Mouse (Mus musculus): ENCODE data around the gene Vti1b. TPM values are rescaled to one million over a fixed set of nuclear protein-coding genes. Genes with fewer than 3 reads are reported as not detected.
A peak's percentile ranks its signal among the peaks of the same experiment; 100 is the strongest.
"Not testable (repeated sequence)": the region's sequence is repeated elsewhere in the genome, so short reads cannot be mapped to it uniquely, and the experiment has no call there.

Gene Vti1b
- polyA plus RNA-seq, 1 experiment, result 21.7 TPM

GRCm38 (mm10) chr12:79192193-79192592 lies 19.7 kb upstream of the Vti1b start, which contains the start of gene Rdh11:
Gene Rdh11, minus strand, starts transcription at chr12:79192293.
- no peaks in the 10 kb centered on the region for H3K27me3 ChIP-seq (ENCODE audit: control insufficient read depth, insufficient read depth, low read length)
- H3K4me3 ChIP-seq (ENCODE audit: control insufficient read depth, low read depth, low read length), result peak within 1 kb of the TSS; percentile 98
- no peak for TF ChIP-seq CTCF (IDR thresholded peaks at IDR 0.05; ENCODE audit: control insufficient read depth, insufficient read depth, insufficient replicate concordance, low read depth, low read length)
- no peak for TF ChIP-seq POLR2A (IDR thresholded peaks at IDR 0.05; ENCODE audit: control insufficient read depth, low read depth, low read length)
- peak within 1 kb of the TSS; percentile 91 for H3K27ac ChIP-seq (ENCODE audit: control insufficient read depth, insufficient read depth, low read depth, low read length)
- peaks cover 2% of the 10 kb centered on the region; the same call in 1 of the 2 replicates for H3K4me1 ChIP-seq (ENCODE audit: control insufficient read depth, insufficient read depth, low read length)
- peaks cover 5% of the 10 kb centered on the region for H3K36me3 ChIP-seq (ENCODE audit: control insufficient read depth, insufficient read depth, low read length)

- Histone ChIP-seq H3K27ac (ENCODE audit: control insufficient read depth, insufficient read depth, low read depth, low read length) (peak overlapping the region; percentile 91), H3K4me3 (ENCODE audit: control insufficient read depth, low read depth, low read length) (peak overlapping the region; percentile 98), H3K27me3 (ENCODE audit: control insufficient read depth, insufficient read depth, low read length) (no peaks in the 10 kb centered on the region), H3K36me3 (ENCODE audit: control insufficient read depth, insufficient read depth, low read length) (peaks cover 5% of the 10 kb centered on the region), H3K4me1 (ENCODE audit: control insufficient read depth, insufficient read depth, low read length) (peaks cover 2% of the 10 kb centered on the region; the same call in 1 of the 2 replicates)
- TF ChIP-seq CTCF (IDR thresholded peaks at IDR 0.05; ENCODE audit: control insufficient read depth, insufficient read depth, insufficient replicate concordance, low read depth, low read length) (peak; percentile 16; the same call in 1 of the 2 replicates), POLR2A (IDR thresholded peaks at IDR 0.05; ENCODE audit: control insufficient read depth, low read depth, low read length) (peak; percentile 40; the same call in 1 of the 2 replicates)
These were observed 19.2 kb upstream of the Vti1b start for GRCm38 (mm10) chr12:79191701-79192100.

- Histone ChIP-seq H3K27ac (ENCODE audit: control insufficient read depth, insufficient read depth, low read depth, low read length) (peak overlapping the region; percentile 91), H3K4me1 (ENCODE audit: control insufficient read depth, insufficient read depth, low read length) (peaks cover 2% of the 10 kb centered on the region; the same call in 1 of the 2 replicates), H3K36me3 (ENCODE audit: control insufficient read depth, insufficient read depth, low read length) (peaks cover 5% of the 10 kb centered on the region), H3K4me3 (ENCODE audit: control insufficient read depth, low read depth, low read length) (peak overlapping the region; percentile 98), H3K27me3 (ENCODE audit: control insufficient read depth, insufficient read depth, low read length) (no peaks in the 10 kb centered on the region)
- TF ChIP-seq POLR2A (IDR thresholded peaks at IDR 0.05; ENCODE audit: control insufficient read depth, low read depth, low read length) (peak; percentile 61; the same call in 1 of the 2 replicates), CTCF (IDR thresholded peaks at IDR 0.05; ENCODE audit: control insufficient read depth, insufficient read depth, insufficient replicate concordance, low read depth, low read length) (no peak)
These were observed 18.6 kb upstream of the Vti1b start for GRCm38 (mm10) chr12:79190931-79191673.

- H3K4me3 ChIP-seq (ENCODE audit: control insufficient read depth, low read depth, low read length); H3K27ac ChIP-seq (ENCODE audit: control insufficient read depth, insufficient read depth, low read depth, low read length); H3K36me3 ChIP-seq (ENCODE audit: control insufficient read depth, insufficient read depth, low read length); H3K27me3 ChIP-seq (ENCODE audit: control insufficient read depth, insufficient read depth, low read length); H3K4me1 ChIP-seq (ENCODE audit: control insufficient read depth, insufficient read depth, low read length): not testable (repeated sequence)
These were observed 12.7 kb upstream of the Vti1b start for GRCm38 (mm10) chr12:79185160-79185559.

GRCm38 (mm10) chr12:79175998-79176397 lies 3.5 kb upstream of the Vti1b start:
- Histone ChIP-seq H3K27ac (ENCODE audit: control insufficient read depth, insufficient read depth, low read depth, low read length) (no peak overlapping the region), H3K4me3 (ENCODE audit: control insufficient read depth, low read depth, low read length) (no peak overlapping the region), H3K36me3 (ENCODE audit: control insufficient read depth, insufficient read depth, low read length) (no peaks in the 10 kb centered on the region; the same call in 1 of the 2 replicates), H3K4me1 (ENCODE audit: control insufficient read depth, insufficient read depth, low read length) (no peaks in the 10 kb centered on the region; the same call in 1 of the 2 replicates), H3K27me3 (ENCODE audit: control insufficient read depth, insufficient read depth, low read length) (no peaks in the 10 kb centered on the region)
- TF ChIP-seq POLR2A (IDR thresholded peaks at IDR 0.05; ENCODE audit: control insufficient read depth, low read depth, low read length) (no peak), CTCF (IDR thresholded peaks at IDR 0.05; ENCODE audit: control insufficient read depth, insufficient read depth, insufficient replicate concordance, low read depth, low read length) (no peak)

- TF ChIP-seq CTCF (IDR thresholded peaks at IDR 0.05; ENCODE audit: control insufficient read depth, insufficient read depth, insufficient replicate concordance, low read depth, low read length) (no peak), POLR2A (IDR thresholded peaks at IDR 0.05; ENCODE audit: control insufficient read depth, low read depth, low read length) (no peak)
- no peak overlapping the region for H3K4me3 ChIP-seq (ENCODE audit: control insufficient read depth, low read depth, low read length)
These were observed 1.3 kb upstream of the Vti1b start for GRCm38 (mm10) chr12:79173721-79174120.

GRCm38 (mm10) chr12:79171269-79171995 lies 1.0 kb downstream of the Vti1b start:
- TF ChIP-seq CTCF (IDR thresholded peaks at IDR 0.05; ENCODE audit: control insufficient read depth, insufficient read depth, insufficient replicate concordance, low read depth, low read length) (no peak), POLR2A (IDR thresholded peaks at IDR 0.05; ENCODE audit: control insufficient read depth, low read depth, low read length) (no peak)
- no peaks in the 10 kb centered on the region for H3K36me3 ChIP-seq (ENCODE audit: control insufficient read depth, insufficient read depth, low read length)
- H3K27me3 ChIP-seq (ENCODE audit: control insufficient read depth, insufficient read depth, low read length), result no peaks in the 10 kb centered on the region
- H3K4me3 ChIP-seq (ENCODE audit: control insufficient read depth, low read depth, low read length), result peak overlapping the region; percentile 92
- no peaks in the 10 kb centered on the region; the same call in 1 of the 2 replicates for H3K4me1 ChIP-seq (ENCODE audit: control insufficient read depth, insufficient read depth, low read length)
- H3K27ac ChIP-seq (ENCODE audit: control insufficient read depth, insufficient read depth, low read depth, low read length), result peak overlapping the region; percentile 78

More at GRCm38 (mm10) chr12:79173721-79174120, 1.3 kb upstream of the Vti1b start:
- no peaks in the 10 kb centered on the region for H3K36me3 ChIP-seq (ENCODE audit: control insufficient read depth, insufficient read depth, low read length)
- H3K27me3 ChIP-seq (ENCODE audit: control insufficient read depth, insufficient read depth, low read length), result no peaks in the 10 kb centered on the region
- no peak overlapping the region for H3K27ac ChIP-seq (ENCODE audit: control insufficient read depth, insufficient read depth, low read depth, low read length)
- H3K4me1 ChIP-seq (ENCODE audit: control insufficient read depth, insufficient read depth, low read length), result no peaks in the 10 kb centered on the region; the same call in 1 of the 2 replicates

Data from testis, adult 2 months (tissue).